11 mouse cellular contexts compared by ENCODE assay signal in the genomic region with DNA sequence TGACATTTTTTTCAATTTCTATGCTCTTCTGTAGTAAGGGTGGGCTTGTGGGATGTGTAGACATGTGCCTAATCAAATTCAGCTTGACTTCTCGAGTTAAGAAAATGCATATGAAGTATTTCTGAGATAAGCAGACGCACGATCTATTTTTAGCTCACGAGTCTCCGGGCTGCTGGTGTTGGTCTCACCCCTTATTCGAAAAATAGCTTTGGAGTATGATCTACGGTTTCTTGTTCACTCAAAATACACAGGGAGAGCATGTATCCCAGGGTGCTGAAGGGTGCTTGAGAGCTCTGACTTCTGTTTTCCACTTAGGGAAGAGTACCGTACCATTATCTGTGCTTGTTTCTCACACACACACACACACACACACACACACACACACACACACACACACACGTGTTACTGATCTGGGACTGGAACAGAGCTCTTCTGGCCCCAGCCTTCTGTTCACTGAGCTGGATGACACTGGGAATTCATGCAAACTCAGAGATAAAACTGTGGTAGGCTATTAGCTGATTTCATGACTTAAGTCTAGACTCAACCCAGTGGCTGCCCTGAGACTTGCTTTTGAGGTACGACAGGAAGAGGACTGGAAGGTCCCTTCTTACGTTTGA. TPM values are rescaled to one million over a fixed set of nuclear protein-coding genes. Genes with fewer than 3 reads are reported as not detected.
A peak's percentile ranks its signal among the peaks of the same experiment; 100 is the strongest.
DNase-seq lines count a peak whose midpoint lies in the region; ATAC-seq and TF ChIP-seq lines count a peak whose summit lies in the region.
"Had no signal": no experiment of that assay in that cellular context is flagged by ENCODE, and none has a peak within 500 bp of the region (broad histone marks: within the 10 kb centered on the region; RNA-seq: fewer than 3 reads in every experiment).

No protein-coding gene starts in this region.

- no peaks in the 10 kb centered on the region for H3K4me1 ChIP-seq in heart, adult 2 months (ENCODE audit: control insufficient read depth, insufficient read depth, low read length)
- peaks cover 13% of the 10 kb centered on the region for H3K4me1 ChIP-seq in midbrain, embryonic 13.5 days (replicated peaks)
- H3K4me1 ChIP-seq in midbrain, embryonic 10.5 days = no peaks in the 10 kb centered on the region
- H3K4me1 ChIP-seq in heart, embryonic 15.5 days (replicated peaks) = peaks cover 18% of the 10 kb centered on the region
- H3K4me1 ChIP-seq in hindbrain, embryonic 10.5 days (replicated peaks) = no peaks in the 10 kb centered on the region

- H3K79me2 ChIP-seq in heart, adult 2 months (replicated peaks; ENCODE audit: control insufficient read depth, insufficient read depth, low read length) = no peaks in the 10 kb centered on the region

- H3K36me3 ChIP-seq in heart, adult 2 months (ENCODE audit: control insufficient read depth, insufficient read depth, low read length) = no peaks in the 10 kb centered on the region
- no peaks in the 10 kb centered on the region for H3K36me3 ChIP-seq in midbrain, embryonic 13.5 days
- H3K36me3 ChIP-seq in midbrain, embryonic 10.5 days = no peaks in the 10 kb centered on the region
- H3K36me3 ChIP-seq in heart, embryonic 15.5 days = no peaks in the 10 kb centered on the region
- H3K36me3 ChIP-seq in hindbrain, embryonic 10.5 days = no peaks in the 10 kb centered on the region
- H3K36me3 ChIP-seq: liver, embryonic 15.5 days had no signal

- no peak for TF ChIP-seq EP300 in heart, adult 2 months (IDR thresholded peaks at IDR 0.05; ENCODE audit: insufficient read depth, low read depth, low read length)

- intact Hi-C loops in heart, adult 2 months (cut with DNase I) = no loop called here

- no peak for TF ChIP-seq POLR2A in heart, adult 2 months (IDR thresholded peaks at IDR 0.05; ENCODE audit: insufficient read depth, low read depth, low read length)

- 22% methylated on average over 11 of the region's 11 CpGs for WGBS in heart, adult 2 months
- WGBS in midbrain, embryonic 13.5 days = 65% methylated on average over 11 of the region's 11 CpGs
- WGBS in midbrain, embryonic 10.5 days = 89% methylated on average over 11 of the region's 11 CpGs
- WGBS in heart, embryonic 15.5 days = 15% methylated on average over 11 of the region's 11 CpGs
- WGBS in hindbrain, embryonic 10.5 days = 85% methylated on average over 11 of the region's 11 CpGs

- no peaks in the 10 kb centered on the region for H3K9me3 ChIP-seq in midbrain, embryonic 13.5 days
- no peaks in the 10 kb centered on the region for H3K9me3 ChIP-seq in midbrain, embryonic 10.5 days (replicated peaks)
- no peaks in the 10 kb centered on the region for H3K9me3 ChIP-seq in heart, embryonic 15.5 days (replicated peaks)
- no peaks in the 10 kb centered on the region for H3K9me3 ChIP-seq in hindbrain, embryonic 10.5 days
- H3K9me3 ChIP-seq: liver, embryonic 15.5 days had no signal

- ATAC-seq in midbrain, embryonic 13.5 days = peak; percentile 50; the same call in 1 of the 2 replicates
- peak; percentile 74 for ATAC-seq in heart, embryonic 15.5 days (replicated peaks; ENCODE audit: insufficient number of reproducible peaks, insufficient read depth, low FRiP score, low read depth)

- H3K27ac ChIP-seq in heart, adult 2 months = no peak overlapping the region
- H3K27ac ChIP-seq in midbrain, embryonic 13.5 days = no peak overlapping the region
- no peak overlapping the region for H3K27ac ChIP-seq in midbrain, embryonic 10.5 days (replicated peaks)
- H3K27ac ChIP-seq in heart, embryonic 15.5 days = peak overlapping the region; percentile 87
- no peak overlapping the region for H3K27ac ChIP-seq in hindbrain, embryonic 10.5 days
- H3K27ac ChIP-seq: liver, embryonic 15.5 days had no signal

- H3K9ac ChIP-seq in heart, adult 2 months (ENCODE audit: low read depth, low read length) = peak overlapping the region; percentile 42; the same call in 1 of the 2 replicates
- H3K9ac ChIP-seq in midbrain, embryonic 13.5 days (replicated peaks) = no peak overlapping the region
- no peak overlapping the region for H3K9ac ChIP-seq in heart, embryonic 15.5 days
- H3K9ac ChIP-seq: liver, embryonic 15.5 days had no signal

- DNase-seq in heart, adult 2 months = no peak
- DNase-seq in heart, adult 8-10 months (ENCODE audit: low spot score) = no peak
- DNase-seq in midbrain, embryonic 10.5 days (ENCODE audit: low spot score) = no peak
- DNase-seq in hindbrain, embryonic 10.5 days (ENCODE audit: low spot score) = no peak
- no peak for DNase-seq in left cerebral cortex, adult 11 months (ENCODE audit: low spot score)
- no peak for DNase-seq in urinary bladder, postnatal 4 days (ENCODE audit: low spot score in 2 of 2)
- DNase-seq: kidney, adult 9 months had no signal

- no peaks in the 10 kb centered on the region for H3K27me3 ChIP-seq in heart, adult 2 months (ENCODE audit: control insufficient read depth, insufficient read depth, low read length)
- no peaks in the 10 kb centered on the region for H3K27me3 ChIP-seq in midbrain, embryonic 13.5 days
- H3K27me3 ChIP-seq in midbrain, embryonic 10.5 days (ENCODE audit: low read depth, poor library complexity, severe bottlenecking) = no peaks in the 10 kb centered on the region
- H3K27me3 ChIP-seq in heart, embryonic 15.5 days = no peaks in the 10 kb centered on the region
- no peaks in the 10 kb centered on the region for H3K27me3 ChIP-seq in hindbrain, embryonic 10.5 days (ENCODE audit: insufficient read depth, poor library complexity, severe bottlenecking)
- H3K27me3 ChIP-seq: liver, embryonic 15.5 days had no signal

- no peak overlapping the region for H3K4me3 ChIP-seq in heart, adult 2 months
- no peak overlapping the region for H3K4me3 ChIP-seq in midbrain, embryonic 13.5 days (replicated peaks)
- H3K4me3 ChIP-seq in midbrain, embryonic 10.5 days = no peak overlapping the region
- no peak overlapping the region for H3K4me3 ChIP-seq in heart, embryonic 15.5 days
- no peak overlapping the region for H3K4me3 ChIP-seq in hindbrain, embryonic 10.5 days
- H3K4me3 ChIP-seq: liver, embryonic 15.5 days; myocyte had no signal

- no peak overlapping the region for H3K4me2 ChIP-seq in midbrain, embryonic 13.5 days (replicated peaks)
- peak overlapping the region; percentile 39 for H3K4me2 ChIP-seq in heart, embryonic 15.5 days
- H3K4me2 ChIP-seq: liver, embryonic 15.5 days had no signal

- no peak for TF ChIP-seq CTCF in heart, adult 2 months (IDR thresholded peaks at IDR 0.05)

RNA-seq across cellular contexts. Expression of a gene that starts 34.9 kb away (rescaled TPM):
- total RNA-seq in heart, adult 2 months (2021) = 10 to 100 TPM; 24.4 to 24.7 TPM
- 12.8 and 20.3 TPM in 2 replicates for polyA plus RNA-seq in heart, adult 2 months (2012; rRNA removed)
- total RNA-seq in heart, adult 8-10 months (2022) = 10 to 100 TPM; 19.3 to 25.2 (median 22.0) TPM
- polyA plus RNA-seq in midbrain, embryonic 13.5 days (2015; fragmentation: Nextera tagmentation; extraction: Ambion mirVana) = 22.6 and 23.5 TPM in 2 replicates
- polyA plus RNA-seq in midbrain, embryonic 10.5 days (2016; fragmentation: Nextera tagmentation; extraction: Ambion mirVana) = 14.1 and 17.6 TPM in 2 replicates
- polyA plus RNA-seq in heart, embryonic 15.5 days (2015; fragmentation: Nextera tagmentation; extraction: Ambion mirVana) = 17.9 and 19.1 TPM in 2 replicates
- 16.0 and 18.1 TPM in 2 replicates for polyA plus RNA-seq in hindbrain, embryonic 10.5 days (2016; fragmentation: Nextera tagmentation; extraction: Ambion mirVana)
